Mouse (Mus musculus): ENCODE measurements around the gene Fbxl2.

GRCm38 (mm10) chr9:113932501-113932900 is 113.5 kb downstream of the Fbxl2 start:
- TF ChIP-seq CTCF (IDR thresholded peaks at IDR 0.05; ENCODE audit: control insufficient read depth, insufficient read depth, insufficient replicate concordance, low read depth, low read length), result no peak
- TF ChIP-seq POLR2A (IDR thresholded peaks at IDR 0.05; ENCODE audit: control insufficient read depth, low read depth, low read length), result no peak
